Mouse (Mus musculus) thymus, postnatal 0 days (tissue): ENCODE measurements at regions not wholly inside any gene's neighbourhood (a gene's known extent, or its start where the extent isn't known, plus 50 kb on each side); places are given as distances from the start of the nearest gene placed in this dataset.
"Not testable (repeated sequence)": the region's sequence is repeated elsewhere in the genome, so short reads cannot be mapped to it uniquely, and the experiment has no call there.

Experiments
- DNase-seq: peaks from one replicate; pipeline ENCODE4 v3.0.0-alpha.2; 2015; ENCODE audit warnings: low spot score

DNA sequence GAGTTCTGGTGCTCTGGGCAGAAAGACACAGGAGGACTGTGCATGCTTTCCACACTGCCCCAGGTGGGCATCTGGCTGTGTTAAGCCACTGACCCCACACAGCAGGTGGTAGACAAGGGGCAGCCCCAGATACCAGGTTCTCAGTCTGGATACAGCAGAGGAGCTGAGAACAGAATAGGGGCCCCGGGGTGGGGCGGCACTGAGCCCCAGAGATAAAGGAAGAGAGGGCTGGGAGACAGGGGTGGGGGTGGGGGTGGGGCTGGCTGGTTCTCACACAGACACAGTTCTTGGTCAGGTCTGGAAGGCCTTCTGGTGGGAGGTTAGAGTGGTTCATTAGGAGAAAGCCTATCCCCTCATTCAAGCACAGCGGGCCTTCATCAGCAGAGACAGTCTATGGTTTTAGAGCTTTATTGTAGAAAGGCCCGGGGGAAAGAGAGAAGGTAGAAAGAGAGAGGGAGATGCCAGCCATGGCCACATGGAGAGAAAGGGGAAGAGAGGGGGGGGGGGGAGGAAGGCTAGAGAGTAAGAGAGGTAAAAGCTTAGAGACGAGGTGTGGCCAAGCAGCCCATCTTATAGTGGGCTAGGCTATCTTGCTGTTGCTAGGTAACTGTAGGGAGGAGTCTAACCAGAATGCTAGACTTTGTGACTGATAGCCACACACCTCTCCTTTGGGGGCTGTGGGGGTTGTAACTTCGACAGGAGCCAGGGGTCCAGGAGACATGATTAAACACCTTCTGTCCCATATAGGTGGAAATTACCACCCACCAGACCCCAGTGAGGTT, 1403.1 kb downstream of the Zfp704 start:
- DNase-seq, result no peak

DNA sequence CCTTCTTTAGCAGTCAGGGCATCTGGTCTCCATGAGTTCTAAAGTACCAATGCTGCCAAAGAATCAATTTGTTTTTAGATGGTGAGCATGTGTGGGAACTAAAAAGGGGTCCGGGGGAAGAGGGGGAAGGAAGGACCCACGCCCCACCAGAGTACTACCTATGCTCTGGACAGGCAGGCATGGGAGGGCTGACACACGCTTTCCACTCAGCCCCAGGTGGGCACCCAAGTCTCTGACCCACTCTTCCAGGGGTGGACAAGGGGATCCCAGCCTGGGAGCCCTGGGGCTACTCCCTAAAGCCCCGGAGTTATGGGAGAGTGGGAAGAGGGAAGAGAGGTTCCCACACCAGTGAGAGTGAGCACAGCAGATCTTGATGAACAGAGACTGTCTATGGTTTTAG, 1446.9 kb downstream of the Zfp704 start:
- DNase-seq, result no peak

DNA sequence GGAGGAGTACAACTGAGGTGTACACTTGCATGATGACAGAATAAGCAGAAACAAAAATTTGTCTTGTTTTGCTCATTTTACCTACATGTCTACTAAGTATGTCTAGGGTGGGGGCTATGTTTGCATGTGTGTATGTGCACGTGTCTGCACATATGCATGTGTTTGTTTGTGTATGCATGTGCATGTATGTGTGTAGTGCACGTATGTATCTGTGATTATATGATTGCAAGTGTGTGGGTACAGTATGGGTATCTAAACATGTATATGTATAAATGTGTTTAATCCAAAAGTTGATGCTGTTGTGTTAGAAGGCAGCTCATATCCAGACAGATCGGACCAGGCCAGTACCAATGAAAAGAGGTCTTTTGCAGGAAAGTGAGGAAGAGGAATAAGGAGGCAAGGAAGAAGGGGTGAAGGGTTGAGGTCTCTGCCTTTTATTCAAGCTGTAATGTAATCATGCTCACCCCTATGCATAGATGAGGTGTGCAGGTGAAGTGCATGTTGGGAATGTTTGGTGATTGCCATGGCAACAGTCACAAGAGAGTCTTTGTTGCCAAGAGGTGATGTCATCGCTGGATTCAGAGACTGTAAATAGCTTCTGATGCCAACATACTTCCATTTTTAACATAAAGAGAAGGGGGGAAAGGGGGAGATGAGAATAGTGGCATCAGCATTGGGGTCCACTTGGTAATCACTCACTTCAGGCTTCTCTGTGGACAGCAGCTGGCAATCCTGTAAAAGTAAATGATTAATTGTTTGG, 1447.7 kb downstream of the Zfp704 start:
- DNase-seq, result no peak

DNA sequence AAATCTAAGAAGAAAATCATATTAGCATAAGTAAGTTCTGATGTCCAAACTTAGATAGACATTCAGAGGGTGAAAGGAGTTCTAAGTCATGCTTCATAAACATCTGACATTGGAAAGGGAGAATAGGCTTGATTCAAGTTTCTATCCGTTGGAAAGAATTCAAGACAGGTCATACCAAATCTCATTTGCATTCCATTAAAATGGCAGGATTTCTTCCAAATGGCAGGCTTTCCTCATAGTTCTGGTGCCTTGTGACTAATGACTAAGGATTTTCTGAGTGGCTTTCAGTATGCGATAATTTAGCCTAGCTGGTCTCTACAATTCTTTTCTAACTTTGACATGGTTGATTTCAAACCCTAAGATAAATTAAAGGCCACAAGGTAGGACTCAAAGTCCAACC, 1466.9 kb downstream of the Zfp704 start:
- no peak for DNase-seq

GRCm38 (mm10) chr3:8142190-8142589, 1467.7 kb downstream of the Zfp704 start:
- no peak for DNase-seq

GRCm38 (mm10) chr3:8141664-8142084, 1468.2 kb downstream of the Zfp704 start:
- no peak for DNase-seq

GRCm38 (mm10) chr3:8123641-8124040, 1486.2 kb downstream of the Zfp704 start:
- not testable (repeated sequence) for DNase-seq

GRCm38 (mm10) chr3:8123141-8123540, 1486.7 kb downstream of the Zfp704 start:
- no peak for DNase-seq

DNA sequence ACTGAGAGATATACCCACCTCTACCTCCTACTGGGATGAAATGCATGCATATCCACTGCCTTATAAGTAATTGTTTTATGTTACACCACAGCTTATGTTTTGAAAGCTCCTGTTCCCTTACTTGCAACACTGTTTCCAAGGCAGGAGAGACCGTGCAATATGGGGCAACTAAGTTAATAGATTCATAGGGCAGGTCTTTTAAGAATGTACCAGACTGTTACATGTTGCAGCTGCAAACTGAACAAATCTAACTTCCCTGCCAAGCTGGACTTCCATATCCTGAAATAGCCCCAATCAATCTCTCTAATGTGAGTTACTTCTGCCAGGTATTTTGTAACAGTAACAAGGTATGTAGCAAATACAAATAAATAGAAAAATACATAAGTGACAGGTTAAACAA, 1478.0 kb upstream of the 1700008P02Rik start:
- no peak for DNase-seq

DNA sequence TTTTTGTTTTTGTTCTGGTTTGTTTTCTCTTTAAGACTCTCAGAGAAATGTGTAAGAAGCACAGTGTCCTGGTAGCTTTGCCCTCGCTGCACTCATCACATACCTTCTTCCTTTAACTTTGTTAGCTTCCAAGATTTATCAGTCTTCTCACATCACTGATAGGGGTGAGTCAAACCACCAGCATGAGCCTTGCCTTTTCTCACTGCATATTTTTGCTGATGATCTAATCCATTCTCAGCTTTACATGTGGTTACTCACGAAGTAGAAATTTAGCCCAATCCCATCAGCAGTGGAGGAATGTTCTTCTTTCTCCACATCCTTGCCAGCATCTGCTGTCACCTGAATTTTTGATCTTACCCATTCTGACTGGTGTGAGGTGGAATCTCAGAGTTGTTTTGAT, 1464.5 kb upstream of the 1700008P02Rik start:
- no peak for DNase-seq

- DNase-seq, result no peak
Observed at GRCm38 (mm10) chr3:8053711-8054110, 1433.5 kb upstream of the 1700008P02Rik start.

DNA sequence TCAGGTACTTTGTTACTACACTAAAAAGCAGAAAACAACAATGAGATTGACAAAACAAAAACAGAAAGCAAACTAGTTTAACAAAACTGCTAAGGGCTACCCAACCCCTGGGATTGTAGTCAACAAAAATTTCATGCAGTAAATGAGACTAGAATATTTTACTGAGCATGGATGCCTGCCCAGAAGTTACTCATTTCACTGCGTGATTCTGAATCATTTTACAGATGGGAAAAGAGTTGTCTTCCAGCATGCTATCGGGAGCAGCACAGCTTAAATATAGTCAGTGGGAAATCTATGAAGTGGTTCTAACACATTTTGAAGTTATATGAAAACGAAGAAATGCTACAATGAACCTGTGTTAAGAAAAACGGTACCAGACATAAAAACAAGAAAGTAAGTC, 1430.9 kb upstream of the 1700008P02Rik start:
- no peak for DNase-seq

GRCm38 (mm10) chr3:8049706-8050105, 1429.5 kb upstream of the 1700008P02Rik start:
- no peak for DNase-seq

- no peak for DNase-seq
Observed at GRCm38 (mm10) chr3:8046348-8046747, 1426.1 kb upstream of the 1700008P02Rik start.

DNA sequence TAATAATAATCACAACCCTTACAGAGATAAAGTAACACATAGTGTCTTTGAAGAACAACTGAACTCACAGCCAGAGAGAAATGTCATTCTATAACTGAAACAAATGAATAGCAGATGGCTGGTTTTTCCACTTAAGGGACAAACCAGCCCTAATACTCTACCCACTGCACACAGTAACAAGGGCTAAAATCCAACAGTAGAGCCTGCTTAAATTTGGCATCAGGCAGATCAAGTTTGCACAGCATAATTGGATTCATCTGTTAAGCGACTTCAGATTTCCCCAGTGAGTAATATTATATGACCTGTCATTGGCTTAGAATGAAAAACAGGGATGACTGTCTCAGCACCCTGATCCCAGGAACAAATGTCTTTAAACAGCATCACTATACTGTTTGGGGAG, 1416.5 kb upstream of the 1700008P02Rik start:
- DNase-seq, result no peak

DNA sequence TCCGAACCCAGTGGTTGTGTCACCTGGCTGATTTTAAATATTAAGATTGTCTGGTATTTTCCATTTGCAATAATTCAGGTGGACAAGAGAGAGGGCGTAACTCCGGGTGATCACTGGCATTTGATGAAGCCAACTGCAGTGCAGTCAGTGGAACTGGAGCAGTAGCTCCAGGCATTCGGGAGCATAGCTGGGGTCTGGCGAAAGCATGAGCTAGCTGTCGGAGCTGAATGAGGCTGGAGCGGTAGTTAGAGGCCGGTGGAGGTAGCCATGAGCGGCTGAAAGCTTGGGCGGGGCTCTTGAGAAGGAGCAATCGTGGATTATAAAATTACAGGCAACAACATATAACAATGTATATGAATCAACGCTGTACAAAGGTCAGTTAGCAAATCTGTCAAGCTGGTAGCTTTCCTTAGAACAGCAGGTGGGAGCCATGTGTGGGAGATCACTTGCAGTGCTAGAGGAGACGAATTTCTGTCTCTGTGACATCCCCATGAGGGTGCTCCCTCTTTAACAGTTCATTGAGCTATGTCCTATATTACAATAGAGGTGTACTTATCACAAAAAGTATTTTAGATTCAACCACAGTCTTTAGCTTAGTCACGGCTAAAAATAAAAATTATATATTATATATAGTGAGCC, 1415.0 kb upstream of the 1700008P02Rik start:
- DNase-seq, result no peak

GRCm38 (mm10) chr3:8026325-8027017, 1406.2 kb upstream of the 1700008P02Rik start:
- DNase-seq, result no peak

DNA sequence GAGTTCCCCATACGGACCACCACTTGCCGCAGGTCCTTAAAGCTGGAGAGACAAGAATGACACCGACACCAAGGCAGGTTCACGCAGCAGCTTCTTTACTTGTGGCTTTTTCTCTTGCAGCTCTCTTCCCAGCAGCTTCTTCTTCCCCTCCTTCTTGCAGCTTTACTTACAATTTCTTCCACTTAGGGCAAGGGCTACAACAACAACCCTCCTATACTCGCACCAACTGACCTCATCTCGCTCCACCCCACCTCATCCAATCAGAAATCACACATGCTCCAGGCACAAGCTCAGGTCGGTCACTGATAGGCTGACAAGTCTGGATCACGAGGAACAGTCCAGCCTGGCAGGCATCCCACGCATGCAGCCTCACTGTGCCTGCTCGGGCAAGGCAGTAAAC, 1402.4 kb upstream of the 1700008P02Rik start:
- DNase-seq, result no peak

DNA sequence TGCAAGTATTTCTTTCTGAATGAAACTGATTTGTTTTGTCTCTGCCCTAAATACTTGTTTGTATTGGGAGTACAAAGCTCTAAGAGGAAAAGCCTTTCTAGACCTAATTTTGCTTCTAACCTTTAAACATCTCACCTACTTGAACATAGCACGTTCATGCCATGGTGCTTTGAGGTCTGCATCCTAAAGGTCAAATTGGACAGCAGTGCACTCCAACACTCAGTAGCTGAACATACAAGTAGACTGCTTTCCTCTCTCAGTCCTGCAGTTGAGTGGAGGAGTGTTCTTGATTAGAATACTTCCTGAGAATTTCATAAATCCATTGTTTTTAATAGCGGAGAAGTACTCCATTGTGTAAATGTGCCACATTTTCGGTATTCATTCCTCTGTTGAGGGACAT, 1397.2 kb upstream of the 1700008P02Rik start:
- no peak for DNase-seq

DNA sequence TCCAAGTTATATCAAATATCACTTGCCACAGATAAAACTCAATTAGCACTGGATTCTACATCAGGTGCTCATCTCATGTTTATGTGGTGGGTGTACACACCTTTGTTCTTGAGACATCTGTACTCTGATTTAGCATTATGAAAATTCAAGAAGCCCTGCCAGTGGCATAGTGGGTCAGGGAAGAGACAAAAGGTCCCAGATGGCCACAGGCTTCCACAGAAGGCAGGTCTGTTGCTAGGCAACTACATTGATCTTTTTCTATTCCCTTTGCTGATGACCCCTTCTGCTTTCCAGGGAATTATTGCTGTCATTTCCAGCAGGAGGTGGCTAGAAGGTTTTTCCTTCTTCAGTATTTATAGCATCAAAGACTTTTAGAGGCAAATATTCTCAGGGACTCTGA, 1396.7 kb upstream of the 1700008P02Rik start:
- DNase-seq, result no peak

GRCm38 (mm10) chr3:8009966-8010365, 1389.7 kb upstream of the 1700008P02Rik start:
- DNase-seq, result no peak
